Mouse (Mus musculus) C2C12 (cell line): ENCODE measurements around the gene Pomgnt2.

Experiments used
- CEBPB ChIP-seq: IDR thresholded peaks from one replicate; pipeline ENCODE4 v1.6.1; 2011; ENCODE audit warnings: low read depth, mild to moderate bottlenecking, control low read depth, moderate library complexity
- CTCF ChIP-seq: IDR thresholded peaks from one replicate; pipeline ENCODE4 v1.5.1; 2011; ENCODE audit not compliant: control insufficient read depth, insufficient read depth, insufficient read length
- MAX ChIP-seq: IDR thresholded peaks from one replicate; pipeline ENCODE4 v1.6.1; 2011; ENCODE audit warnings: mild to moderate bottlenecking, control low read depth
- MYOD1 ChIP-seq: IDR thresholded peaks from one replicate; pipeline ENCODE4 v1.6.1; 2011; ENCODE audit warnings: low read depth; ENCODE audit not compliant: control insufficient read depth, insufficient read length
- USF1 ChIP-seq: IDR thresholded peaks from one replicate; pipeline ENCODE4 v1.6.1; 2011; ENCODE audit warnings: low read depth, mild to moderate bottlenecking, control low read depth, moderate library complexity

DNA sequence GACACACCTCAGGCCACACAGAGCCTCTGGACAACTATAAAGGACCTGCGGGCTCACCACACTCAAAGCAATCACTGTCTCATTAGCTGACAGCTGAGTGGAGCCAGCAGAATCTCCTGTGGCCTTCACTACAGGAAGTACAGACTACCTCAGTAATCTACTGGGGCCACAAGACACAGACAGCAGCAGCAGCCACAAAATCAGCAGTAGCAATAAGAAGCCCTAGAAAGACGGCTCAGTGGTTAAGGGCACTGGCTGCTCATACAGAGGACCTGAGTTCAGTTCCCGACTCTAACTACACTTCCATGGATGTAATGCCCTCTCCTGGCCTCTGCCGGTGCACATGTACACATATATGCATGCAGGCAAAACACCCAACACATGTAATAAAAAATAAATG, 23.4 kb upstream of the Pomgnt2 start:
- TF ChIP-seq CTCF (no peak), USF1 (no peak), CEBPB (no peak), MAX (no peak), MYOD1 (no peak)
